Mouse (Mus musculus) cerebellum, postnatal 14 days (tissue): ENCODE results near the gene 2210016L21Rik.

Source experiments
- DNase-seq, 2 experiments: peaks; one replicate each; pipeline ENCODE4 v3.0.0; 2021; ENCODE audit warnings: mixed read lengths in 2 of 2

Gene 2210016L21Rik

DNA sequence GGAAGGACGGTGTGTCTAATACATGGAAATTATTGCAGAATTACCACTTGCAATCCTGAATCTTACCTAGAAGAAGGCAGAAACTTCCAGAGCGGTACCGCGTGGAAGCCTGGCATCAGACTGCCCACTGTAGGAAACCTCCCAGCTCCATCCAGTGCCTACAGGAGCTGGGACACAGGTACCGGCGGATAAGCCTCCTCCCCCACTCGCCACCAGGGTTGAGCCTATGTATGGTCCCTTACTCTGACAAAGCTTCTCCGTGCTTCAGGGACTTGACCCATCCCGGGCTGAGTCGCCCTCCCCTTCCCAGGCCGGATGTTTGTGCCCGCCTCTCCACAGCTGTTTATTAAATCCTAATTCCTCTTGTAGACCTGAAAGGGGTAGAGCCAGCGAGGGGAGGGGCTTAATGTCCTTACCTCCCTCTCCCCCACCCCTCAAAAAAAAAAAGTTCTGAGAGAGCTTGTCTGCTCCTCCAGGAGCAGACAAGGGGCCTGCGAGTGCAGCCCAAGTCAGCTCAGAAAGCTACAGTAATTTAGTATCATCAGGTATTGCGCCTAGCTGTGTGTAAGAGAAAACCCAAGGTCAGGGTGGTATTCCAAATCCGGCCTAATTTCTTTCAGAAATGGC, 38.3 kb downstream of the 2210016L21Rik start:
- DNase-seq, result no peak

DNA sequence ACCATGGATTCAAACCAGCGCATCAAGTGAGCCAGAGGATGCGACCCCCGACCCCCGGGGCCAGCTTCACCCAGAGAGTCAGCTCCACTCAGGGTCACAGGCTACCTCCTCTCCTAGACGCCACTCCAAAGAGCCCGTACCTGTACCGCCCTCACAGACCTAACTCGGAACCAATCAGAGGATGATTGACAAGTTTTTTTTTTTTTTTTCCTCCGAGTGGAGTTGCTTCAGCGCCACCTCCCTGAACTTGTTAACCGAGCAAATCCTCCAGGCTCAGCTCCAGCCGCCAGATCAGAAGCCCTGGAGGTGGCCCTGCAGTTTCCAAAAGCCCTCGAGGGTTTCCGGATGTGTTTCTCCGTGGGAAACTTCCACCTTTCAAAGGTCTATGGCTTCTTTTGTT, 40.0 kb downstream of the 2210016L21Rik start:
- no peak for DNase-seq

DNA sequence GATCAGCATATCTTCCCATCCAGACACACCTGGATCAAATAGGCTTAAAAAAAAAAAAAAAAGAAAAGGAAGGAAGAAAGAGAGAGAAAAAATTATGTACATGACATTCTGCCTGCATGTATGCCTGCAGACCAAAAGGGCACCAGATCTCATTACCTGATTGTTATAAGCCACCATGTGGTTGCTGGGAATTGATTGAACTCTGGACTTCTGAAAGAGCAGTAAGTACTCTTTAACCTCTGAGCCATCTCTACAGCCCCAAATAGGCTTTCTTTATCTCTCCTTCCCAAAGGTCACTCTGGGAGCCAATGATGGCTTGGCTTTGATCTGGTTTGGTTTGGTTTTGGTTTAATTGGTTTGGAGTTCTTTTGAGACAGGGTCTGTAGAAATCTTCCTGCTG, 43.1 kb downstream of the 2210016L21Rik start:
- no peak for DNase-seq

- DNase-seq, result no peak
Observed at GRCm38 (mm10) chr5:114996447-114996846, 54.5 kb downstream of the 2210016L21Rik start.

GRCm38 (mm10) chr5:114997327-114997726, 55.4 kb downstream of the 2210016L21Rik start:
- no peak for DNase-seq
